Mouse (Mus musculus) liver, embryonic 16.5 days (tissue): ENCODE results near the gene Slc16a6. TPM values are rescaled to one million over a fixed set of nuclear protein-coding genes. Genes with fewer than 3 reads are reported as not detected.
A peak's percentile ranks its signal among the peaks of the same experiment; 100 is the strongest.

ENCODE experiments used
- ATAC-seq: fragments of 200-750 bp; cut with Nextera tagmentation; 2 replicates; pipeline ENCODE4 v1.8.0; 2017; ENCODE audit warnings: low read depth, mild to moderate bottlenecking, moderate number of reproducible peaks, moderate library complexity
- H3K27ac ChIP-seq: fragments of 300-500 bp; sonication (generic); 2 replicates; pipeline ENCODE4 v1.5.1; 2014; ENCODE audit warnings: mild to moderate bottlenecking, low read length
- H3K27me3 ChIP-seq: fragments of 300-500 bp; sonication (generic); 2 replicates; pipeline ENCODE4 v1.6.1; 2014; ENCODE audit warnings: low read depth, low read length, mixed read lengths; ENCODE audit not compliant: control insufficient read depth, insufficient read depth
- H3K36me3 ChIP-seq: fragments of 300-500 bp; sonication (generic); 2 replicates; pipeline ENCODE4 v1.6.1; 2014; ENCODE audit warnings: mild to moderate bottlenecking; ENCODE audit not compliant: control insufficient read depth, insufficient read depth
- H3K4me1 ChIP-seq: fragments of 300-500 bp; sonication (generic); 2 replicates; pipeline ENCODE4 v1.6.1; 2014; ENCODE audit warnings: low read depth, low read length, mixed read lengths; ENCODE audit not compliant: control insufficient read depth
- H3K4me2 ChIP-seq: fragments of 300-500 bp; sonication (generic); 2 replicates; pipeline ENCODE4 v1.6.1; 2014; ENCODE audit warnings: low read depth, low read length, mixed read lengths
- H3K4me3 ChIP-seq: fragments of 300-500 bp; sonication (generic); 2 replicates; pipeline ENCODE4 v1.5.1; 2014; ENCODE audit warnings: low read depth, mild to moderate bottlenecking, low read length
- H3K9ac ChIP-seq: fragments of 300-500 bp; sonication (generic); 2 replicates; pipeline ENCODE4 v1.6.1; 2014; ENCODE audit warnings: low read depth, low read length
- H3K9me3 ChIP-seq: fragments of 300-500 bp; sonication (generic); replicated peaks from 2 replicates; pipeline ENCODE4 v1.6.1; 2016; ENCODE audit warnings: low read length; ENCODE audit not compliant: control insufficient read depth
- WGBS: fragments of 180-500 bp; shearing (Covaris S2); extraction: QIAGEN DNeasy Blood & Tissue Kit; methylation state at CpG from one replicate; pipeline ENCODE4 v1.1.7; 2014; ENCODE audit not compliant: insufficient replicate concordance; 5-methylcytosine and 5-hydroxymethylcytosine counted together
- polyA plus RNA-seq: library from polyadenylated mRNA; unstranded; fragments of >200 nt; fragmentation: Nextera tagmentation; extraction: Ambion mirVana; gene quantifications from 2 replicates; pipeline ENCODE4 v1.2.1, GENCODE M21; 2015

Gene Slc16a6
- polyA plus RNA-seq, 1 experiment from 2014 or later: 32.0 TPM

- H3K27me3 ChIP-seq: no peaks in the 10 kb centered on the region
- H3K4me2 ChIP-seq: no peak overlapping the region
- no peak for ATAC-seq
Observed at GRCm38 (mm10) chr11:109443468-109444263, 29.7 kb downstream of the Slc16a6 start.

GRCm38 (mm10) chr11:109442166-109442730, 31.1 kb downstream of the Slc16a6 start:
- Histone ChIP-seq H3K27me3 (no peaks in the 10 kb centered on the region), H3K9me3 (no peaks in the 10 kb centered on the region), H3K36me3 (no peaks in the 10 kb centered on the region), H3K9ac (no peak overlapping the region), H3K4me2 (no peak overlapping the region), H3K27ac (no peak overlapping the region), H3K4me3 (no peak overlapping the region), H3K4me1 (peaks cover 23% of the 10 kb centered on the region)
- ATAC-seq: no peak
- 44% methylated on average over 5 of the region's 5 CpGs for WGBS

More at GRCm38 (mm10) chr11:109443468-109444263, 29.7 kb downstream of the Slc16a6 start:
- Histone ChIP-seq H3K36me3 (no peaks in the 10 kb centered on the region), H3K4me1 (peaks cover 23% of the 10 kb centered on the region), H3K9ac (no peak overlapping the region), H3K9me3 (no peaks in the 10 kb centered on the region), H3K4me3 (no peak overlapping the region), H3K27ac (no peak overlapping the region)
- WGBS: 59% methylated on average over 8 of the region's 8 CpGs

GRCm38 (mm10) chr11:109441119-109441518, 32.3 kb downstream of the Slc16a6 start:
- Histone ChIP-seq H3K4me1 (peaks cover 23% of the 10 kb centered on the region), H3K9ac (no peak overlapping the region), H3K36me3 (no peaks in the 10 kb centered on the region), H3K4me3 (no peak overlapping the region), H3K27me3 (no peaks in the 10 kb centered on the region), H3K9me3 (no peaks in the 10 kb centered on the region), H3K4me2 (no peak overlapping the region), H3K27ac (no peak overlapping the region)
- WGBS: 53% methylated on average over 3 of the region's 3 CpGs
- ATAC-seq: no peak

GRCm38 (mm10) chr11:109440641-109441040, 32.8 kb downstream of the Slc16a6 start:
- H3K9me3 ChIP-seq: no peaks in the 10 kb centered on the region
- H3K9ac ChIP-seq: peak overlapping the region; percentile 69
- ATAC-seq: no peak

GRCm38 (mm10) chr11:109439829-109440340, 33.5 kb downstream of the Slc16a6 start:
- Histone ChIP-seq H3K4me1 (peaks cover 23% of the 10 kb centered on the region), H3K4me3 (peak overlapping the region; percentile 66), H3K4me2 (peak overlapping the region; percentile 86), H3K9me3 (no peaks in the 10 kb centered on the region), H3K27ac (peak overlapping the region; percentile 10; the same call in 1 of the 2 replicates), H3K9ac (peak overlapping the region; percentile 69), H3K36me3 (0 out of 2 replicates have a peak, but pooled peaks cover 4% of the 10 kb centered on the region), H3K27me3 (no peaks in the 10 kb centered on the region)
- ATAC-seq: peak; percentile 80
- WGBS: 3% methylated on average over 32 of the region's 32 CpGs

More at GRCm38 (mm10) chr11:109440641-109441040, 32.8 kb downstream of the Slc16a6 start:
- Histone ChIP-seq H3K4me2 (peak overlapping the region; percentile 86), H3K27me3 (no peaks in the 10 kb centered on the region), H3K36me3 (no peaks in the 10 kb centered on the region), H3K4me1 (peaks cover 23% of the 10 kb centered on the region), H3K27ac (no peak overlapping the region), H3K4me3 (peak overlapping the region; percentile 66)
- 42% methylated on average over 4 of the region's 4 CpGs for WGBS

GRCm38 (mm10) chr11:109439209-109439608, 34.2 kb downstream of the Slc16a6 start:
- Histone ChIP-seq H3K9me3 (no peaks in the 10 kb centered on the region), H3K4me2 (peak overlapping the region; percentile 86), H3K27me3 (no peaks in the 10 kb centered on the region), H3K27ac (no peak overlapping the region; the same call in 1 of the 2 replicates), H3K4me1 (peaks cover 23% of the 10 kb centered on the region), H3K36me3 (peaks cover 7% of the 10 kb centered on the region; the same call in 1 of the 2 replicates), H3K4me3 (no peak overlapping the region; the same call in 1 of the 2 replicates), H3K9ac (no peak overlapping the region)
- ATAC-seq: no peak
- 35% methylated on average over 5 of the region's 5 CpGs for WGBS

GRCm38 (mm10) chr11:109436889-109437288, 36.5 kb downstream of the Slc16a6 start:
- WGBS: 55% methylated on average over 8 of the region's 8 CpGs
- no peak for ATAC-seq
- Histone ChIP-seq H3K9ac (no peak overlapping the region), H3K4me2 (no peak overlapping the region), H3K36me3 (peaks cover 7% of the 10 kb centered on the region), H3K27ac (no peak overlapping the region), H3K4me3 (no peak overlapping the region), H3K9me3 (no peaks in the 10 kb centered on the region), H3K4me1 (peaks cover 17% of the 10 kb centered on the region), H3K27me3 (no peaks in the 10 kb centered on the region)

GRCm38 (mm10) chr11:109434233-109434798, 39.1 kb downstream of the Slc16a6 start:
- Histone ChIP-seq H3K27me3 (no peaks in the 10 kb centered on the region), H3K4me1 (peaks cover under 1% of the 10 kb centered on the region; the same call in 1 of the 2 replicates), H3K9ac (no peak overlapping the region), H3K4me2 (no peak overlapping the region), H3K4me3 (no peak overlapping the region), H3K27ac (no peak overlapping the region), H3K9me3 (no peaks in the 10 kb centered on the region), H3K36me3 (peaks cover 9% of the 10 kb centered on the region)
- ATAC-seq: no peak
- 73% methylated on average over 16 of the region's 16 CpGs for WGBS
